8 mouse cellular contexts compared by ENCODE assay signal in genomic region chr8:45021911-45022665, GRCm38 (mm10). TPM values are rescaled to one million over a fixed set of nuclear protein-coding genes. Genes with fewer than 3 reads are reported as not detected.
A peak's percentile ranks its signal among the peaks of the same experiment; 100 is the strongest.
DNase-seq lines count a peak whose midpoint lies in the region; ATAC-seq and TF ChIP-seq lines count a peak whose summit lies in the region.
"Had no signal": no experiment of that assay in that cellular context is flagged by ENCODE, and none has a peak within 500 bp of the region (broad histone marks: within the 10 kb centered on the region; RNA-seq: fewer than 3 reads in every experiment).

No protein-coding gene starts in this region.

- TF ChIP-seq CTCF in brain, embryonic 14.5 days (IDR thresholded peaks at IDR 0.05; ENCODE audit: borderline replicate concordance, extremely low read depth, insufficient read depth, insufficient read length) = no peak

- DNase-seq in brain, embryonic 14.5 days (ENCODE audit: low read depth) = peak; percentile 63
- DNase-seq in frontal cortex, postnatal 14 days (ENCODE audit: low spot score in 2 of 2) = peak; percentile 35 to 58
- DNase-seq in left cerebral cortex, adult 9 months (ENCODE audit: low spot score in 2 of 2) = peak; percentile 45 to 77
- no peak for DNase-seq in kidney, adult 9 months
- DNase-seq in thymus, postnatal 0 days (ENCODE audit: low spot score) = no peak

- TF ChIP-seq POLR2A in brain, embryonic 14.5 days (IDR thresholded peaks at IDR 0.05; ENCODE audit: borderline replicate concordance, extremely low read depth, insufficient read depth, insufficient read length, poor library complexity, severe bottlenecking) = no peak

- ATAC-seq in cerebellum, adult (ENCODE audit: insufficient number of reproducible peaks, low FRiP score, low TSS enrichment) = peak; percentile 76
- ATAC-seq in megakaryocyte-erythroid progenitor cell, adult 5-6 weeks (replicated peaks; ENCODE audit: low FRiP score, low TSS enrichment, poor library complexity, severe bottlenecking) = no peak

RNA-seq across cellular contexts. Expression of gene Mtnr1a, which starts 46.8 kb away (rescaled TPM):
- polyA plus RNA-seq in brain, embryonic 14.5 days (2012; rRNA removed) = 0.34 and 0.41 TPM in 2 replicates
- polyA plus RNA-seq in thymus, postnatal 0 days (2015; fragmentation: Nextera tagmentation; extraction: Ambion mirVana) = 0.13 TPM in 1 of 2 replicates, not detected in the other
- total RNA-seq in megakaryocyte-erythroid progenitor cell, adult 5-6 weeks (2014; fragmentation: Nextera tagmentation) = not detected in 2 replicates
- not detected in 2 replicates for total RNA-seq in megakaryocyte-erythroid progenitor cell, adult 5-6 weeks (2017)
- total RNA-seq: megakaryocyte, adult 5-6 weeks had no signal

Comparison
In these comparisons a context has a peak if more than half of its experiments do, and no peak if none do; other contexts are left out.
1. DNase-seq: peak in brain, embryonic 14.5 days (single experiment), frontal cortex, postnatal 14 days (2 of 2) and left cerebral cortex, adult 9 months (2 of 2); none in kidney, adult 9 months (single experiment) and thymus, postnatal 0 days (single experiment).